Mouse (Mus musculus) hindbrain, postnatal 0 days (tissue): ENCODE measurements around the gene Myo3b. TPM values are rescaled to one million over a fixed set of nuclear protein-coding genes. Genes with fewer than 3 reads are reported as not detected.
"Not testable (repeated sequence)": the region's sequence is repeated elsewhere in the genome, so short reads cannot be mapped to it uniquely, and the experiment has no call there.

Experiments used
- ATAC-seq: fragments of 200-750 bp; cut with Nextera tagmentation; 2 replicates; pipeline ENCODE4 v1.8.0; 2017; ENCODE audit warnings: mild to moderate bottlenecking, moderate TSS enrichment, moderate library complexity
- DNase-seq: peaks from one replicate; pipeline ENCODE4 v3.0.0-alpha.2; 2015; ENCODE audit warnings: low spot score
- H3K27ac ChIP-seq: fragments of 300-500 bp; sonication (generic); 2 replicates; pipeline ENCODE4 v1.5.1; 2014; ENCODE audit warnings: mild to moderate bottlenecking
- H3K27me3 ChIP-seq: fragments of 300-500 bp; sonication (generic); 2 replicates; pipeline ENCODE4 v1.6.1; 2014; ENCODE audit warnings: low read length, mixed read lengths; ENCODE audit not compliant: insufficient read depth
- H3K36me3 ChIP-seq: fragments of 300-500 bp; sonication (generic); 2 replicates; pipeline ENCODE4 v1.6.1; 2014; ENCODE audit warnings: low read length, mixed read lengths; ENCODE audit not compliant: insufficient read depth
- H3K4me1 ChIP-seq: fragments of 300-500 bp; sonication (generic); 2 replicates; pipeline ENCODE4 v1.6.1; 2014; ENCODE audit warnings: antibody characterized with exemption, low read length, mixed read lengths; ENCODE audit not compliant: insufficient read depth
- H3K4me2 ChIP-seq: fragments of 300-500 bp; sonication (generic); 2 replicates; pipeline ENCODE4 v1.6.1; 2014; ENCODE audit warnings: low read depth, mild to moderate bottlenecking, low read length, moderate library complexity, mixed read lengths
- H3K4me3 ChIP-seq: fragments of 300-500 bp; sonication (generic); 2 replicates; pipeline ENCODE4 v1.5.1; 2014; ENCODE audit warnings: low read length
- H3K9ac ChIP-seq: fragments of 300-500 bp; sonication (generic); replicated peaks from 2 replicates; pipeline ENCODE4 v1.6.1; 2014; ENCODE audit warnings: mild to moderate bottlenecking, low read length, moderate library complexity, mixed read lengths
- H3K9me3 ChIP-seq: fragments of 300-500 bp; sonication (generic); 2 replicates; pipeline ENCODE4 v1.6.1; 2016; ENCODE audit warnings: low read length, mixed read lengths
- CTCF ChIP-seq: IDR thresholded peaks from 2 replicates; pipeline ENCODE4 v1.5.1; 2016; ENCODE audit warnings: antibody characterized with exemption, control low read depth, low read depth
- whole genome bisulfite sequencing: fragments of 180-500 bp; shearing (Covaris S2); extraction: QIAGEN DNeasy Blood & Tissue Kit; methylation state at CpG from one replicate; pipeline ENCODE4 v1.1.7; 2014; 5-methylcytosine and 5-hydroxymethylcytosine counted together
- polyA plus RNA-seq: library from polyadenylated mRNA; unstranded; fragments of >200 nt; fragmentation: Nextera tagmentation; extraction: Ambion mirVana; gene quantifications from 2 replicates; pipeline ENCODE4 v1.2.1, GENCODE M21; 2015
- total RNA-seq: library from RNA; depleted of rRNA; stranded (reverse); fragments of >200 nt; gene quantifications from 2 replicates; pipeline ENCODE4 v1.2.3, GENCODE M21; 2014; rRNA removed

The Myo3b gene
- total RNA-seq (0.47 and 0.97 TPM in 2 replicates), polyA plus RNA-seq (0.09 and 0.16 TPM in 2 replicates)

- H3K9ac ChIP-seq: no peak within 1 kb of the TSS
- no peaks in the 10 kb centered on the region for H3K9me3 ChIP-seq
- no peak for DNase-seq
- no peaks in the 10 kb centered on the region for H3K36me3 ChIP-seq
- WGBS: 20% methylated on average over 7 of the region's 7 CpGs
- no peak within 1 kb of the TSS for H3K4me2 ChIP-seq
- H3K27ac ChIP-seq: no peak within 1 kb of the TSS
- H3K4me3 ChIP-seq: no peak within 1 kb of the TSS
- no peak for ATAC-seq
- no peaks in the 10 kb centered on the region; the same call in 1 of the 2 replicates for H3K4me1 ChIP-seq
- TF ChIP-seq CTCF: no peak
- no peaks in the 10 kb centered on the region for H3K27me3 ChIP-seq
These were observed at the start of gene Myo3b for GRCm38 (mm10) chr2:70038752-70039151. Gene Myo3b (plus strand): TSS chr2:70039126.

GRCm38 (mm10) chr2:69989224-69989623 lies 49.7 kb upstream of the Myo3b start:
- Histone ChIP-seq H3K4me1 (no peaks in the 10 kb centered on the region), H3K4me2 (no peak overlapping the region), H3K9me3 (no peaks in the 10 kb centered on the region), H3K9ac (no peak overlapping the region), H3K36me3 (peaks cover 30% of the 10 kb centered on the region), H3K4me3 (no peak overlapping the region), H3K27me3 (no peaks in the 10 kb centered on the region), H3K27ac (no peak overlapping the region)
- WGBS: 86% methylated on average over 6 of the region's 6 CpGs
- TF ChIP-seq CTCF: no peak
- ATAC-seq (no peak), DNase-seq (no peak)

GRCm38 (mm10) chr2:69990647-69991046 lies 48.3 kb upstream of the Myo3b start:
- 58% methylated on average over 2 of the region's 2 CpGs for WGBS
- no peak overlapping the region for H3K9ac ChIP-seq
- H3K4me3 ChIP-seq: no peak overlapping the region
- TF ChIP-seq CTCF: peak; percentile 33
- peaks cover 28% of the 10 kb centered on the region for H3K36me3 ChIP-seq
- H3K27me3 ChIP-seq: no peaks in the 10 kb centered on the region
- no peak overlapping the region for H3K27ac ChIP-seq
- no peaks in the 10 kb centered on the region for H3K9me3 ChIP-seq
- ATAC-seq (no peak), DNase-seq (no peak)
- no peaks in the 10 kb centered on the region for H3K4me1 ChIP-seq
- no peak overlapping the region for H3K4me2 ChIP-seq

- H3K4me1 ChIP-seq, H3K9me3 ChIP-seq, H3K4me2 ChIP-seq, DNase-seq, ATAC-seq, H3K27me3 ChIP-seq, H3K9ac ChIP-seq, H3K4me3 ChIP-seq, H3K27ac ChIP-seq: not testable (repeated sequence)
- H3K36me3 ChIP-seq: peaks cover 22% of the 10 kb centered on the region
- 84% methylated on average over 3 of the region's 3 CpGs for WGBS
These were observed 44.7 kb upstream of the Myo3b start for GRCm38 (mm10) chr2:69994082-69994736.

GRCm38 (mm10) chr2:69994779-69995178 lies 44.1 kb upstream of the Myo3b start:
- Histone ChIP-seq H3K4me2 (no peak overlapping the region), H3K36me3 (peaks cover 16% of the 10 kb centered on the region)
- no peak for ATAC-seq

GRCm38 (mm10) chr2:69999097-69999770 lies 39.7 kb upstream of the Myo3b start:
- ATAC-seq (no peak), DNase-seq (peak; percentile 42)
- H3K27ac ChIP-seq: no peak overlapping the region
- TF ChIP-seq CTCF: peak; percentile 11; the same call in 1 of the 2 replicates
- H3K4me3 ChIP-seq: no peak overlapping the region
- H3K27me3 ChIP-seq: no peaks in the 10 kb centered on the region
- no peak overlapping the region for H3K4me2 ChIP-seq
- H3K9ac ChIP-seq: no peak overlapping the region
- peaks cover 6% of the 10 kb centered on the region; the same call in 1 of the 2 replicates for H3K36me3 ChIP-seq
- no peaks in the 10 kb centered on the region for H3K9me3 ChIP-seq
- no peaks in the 10 kb centered on the region for H3K4me1 ChIP-seq
- WGBS: 65% methylated on average over 7 of the region's 7 CpGs

More at GRCm38 (mm10) chr2:69994779-69995178, 44.1 kb upstream of the Myo3b start:
- no peak overlapping the region for H3K27ac ChIP-seq
- no peak overlapping the region for H3K9ac ChIP-seq
- H3K4me1 ChIP-seq: no peaks in the 10 kb centered on the region
- DNase-seq: no peak
- no peak for TF ChIP-seq CTCF
- no peak overlapping the region for H3K4me3 ChIP-seq
- 86% methylated on average over 2 of the region's 2 CpGs for WGBS
- H3K9me3 ChIP-seq: no peaks in the 10 kb centered on the region
- H3K27me3 ChIP-seq: no peaks in the 10 kb centered on the region

- no peaks in the 10 kb centered on the region for H3K4me1 ChIP-seq
- TF ChIP-seq CTCF: no peak
- H3K9ac ChIP-seq: no peak overlapping the region
- WGBS: 75% methylated on average over 6 of the region's 6 CpGs
- no peaks in the 10 kb centered on the region for H3K9me3 ChIP-seq
- ATAC-seq (no peak), DNase-seq (peak; percentile 26)
- peaks cover 6% of the 10 kb centered on the region; the same call in 1 of the 2 replicates for H3K36me3 ChIP-seq
- no peaks in the 10 kb centered on the region for H3K27me3 ChIP-seq
- H3K27ac ChIP-seq: no peak overlapping the region
- no peak overlapping the region for H3K4me2 ChIP-seq
- H3K4me3 ChIP-seq: no peak overlapping the region
These were observed 38.6 kb upstream of the Myo3b start for GRCm38 (mm10) chr2:70000316-70000715.
